Comparison of ENCODE assay signal across 26 mouse cellular contexts in genomic region chr10:37177071-37177470, GRCm38 (mm10).
"Had no signal": no experiment of that assay in that cellular context is flagged by ENCODE, and none has a peak within 500 bp of the region (broad histone marks: within the 10 kb centered on the region; RNA-seq: fewer than 3 reads in every experiment).

No protein-coding gene starts in this region.

- H3K9ac ChIP-seq: embryonic facial prominence, embryonic 12.5 days; embryonic facial prominence, embryonic 13.5 days; embryonic facial prominence, embryonic 15.5 days; forebrain, embryonic 12.5 days; forebrain, embryonic 13.5 days; forebrain, embryonic 15.5 days; forebrain, postnatal 0 days had no signal

- H3K27me3 ChIP-seq: embryonic facial prominence, embryonic 12.5 days; embryonic facial prominence, embryonic 13.5 days; embryonic facial prominence, embryonic 15.5 days; forebrain, embryonic 12.5 days; forebrain, embryonic 13.5 days; forebrain, embryonic 15.5 days had no signal

- DNase-seq: cerebellum, adult 8-10 months; cerebellum, adult 9-10 months; cerebellum, adult 9-11 months; cerebellum, postnatal 10 days; cerebellum, postnatal 14 days; cerebellum, postnatal 25 days; cerebellum, postnatal 36 days; embryo, embryonic 11 days; forebrain, postnatal 0 days; gastrocnemius, adult 2 months; gastrocnemius, postnatal 10 days; gastrocnemius, postnatal 14 days; gastrocnemius, postnatal 25 days; gastrocnemius, postnatal 36 days; heart, adult 11 months; heart, adult 18-20 months; heart, adult 2 months had no signal

- H3K4me1 ChIP-seq: embryonic facial prominence, embryonic 12.5 days; embryonic facial prominence, embryonic 13.5 days; embryonic facial prominence, embryonic 15.5 days had no signal

- H3K4me3 ChIP-seq: embryonic facial prominence, embryonic 10.5 days; embryonic facial prominence, embryonic 12.5 days; embryonic facial prominence, embryonic 13.5 days; embryonic facial prominence, embryonic 15.5 days; erythroblast, embryonic 14.5 days; forebrain, embryonic 10.5 days; forebrain, embryonic 12.5 days; forebrain, embryonic 13.5 days; forebrain, embryonic 15.5 days; gastrocnemius, adult 2 months; heart, adult 2 months had no signal

- H3K4me2 ChIP-seq: embryonic facial prominence, embryonic 12.5 days; embryonic facial prominence, embryonic 13.5 days; embryonic facial prominence, embryonic 15.5 days; forebrain, embryonic 12.5 days; forebrain, embryonic 13.5 days; forebrain, embryonic 15.5 days had no signal

- H3K9me3 ChIP-seq: embryonic facial prominence, embryonic 10.5 days; embryonic facial prominence, embryonic 12.5 days; embryonic facial prominence, embryonic 13.5 days; embryonic facial prominence, embryonic 15.5 days; forebrain, embryonic 10.5 days; forebrain, embryonic 12.5 days; forebrain, embryonic 13.5 days; forebrain, embryonic 15.5 days had no signal

- H3K27ac ChIP-seq: embryonic facial prominence, embryonic 10.5 days; embryonic facial prominence, embryonic 12.5 days; embryonic facial prominence, embryonic 13.5 days; embryonic facial prominence, embryonic 15.5 days; forebrain, embryonic 10.5 days; forebrain, embryonic 12.5 days; forebrain, embryonic 13.5 days; forebrain, embryonic 15.5 days; gastrocnemius, adult 2 months; heart, adult 2 months had no signal

- H3K36me3 ChIP-seq: embryonic facial prominence, embryonic 10.5 days; embryonic facial prominence, embryonic 12.5 days; embryonic facial prominence, embryonic 13.5 days; embryonic facial prominence, embryonic 15.5 days; forebrain, embryonic 10.5 days; forebrain, embryonic 12.5 days; forebrain, embryonic 15.5 days had no signal
